Mouse (Mus musculus): Measurements from ENCODE around the gene Rsph3a.

- TF ChIP-seq CTCF (IDR thresholded peaks at IDR 0.05; ENCODE audit: low read depth, low read length) (no peak), POLR2AphosphoS5 (IDR thresholded peaks at IDR 0.05; ENCODE audit: insufficient replicate concordance, low read depth, low read length) (no peak), GATA1 (IDR thresholded peaks at IDR 0.05; ENCODE audit: borderline replicate concordance, low read length) (no peak)
These were observed 27.1 kb upstream of the Rsph3a start for GRCm38 (mm10) chr17:7918355-7918754.
